Mouse (Mus musculus): ENCODE measurements at regions not wholly inside any gene's neighbourhood (a gene's known extent, or its start where the extent isn't known, plus 50 kb on each side); places are given as distances from the start of the nearest gene placed in this dataset.

DNA sequence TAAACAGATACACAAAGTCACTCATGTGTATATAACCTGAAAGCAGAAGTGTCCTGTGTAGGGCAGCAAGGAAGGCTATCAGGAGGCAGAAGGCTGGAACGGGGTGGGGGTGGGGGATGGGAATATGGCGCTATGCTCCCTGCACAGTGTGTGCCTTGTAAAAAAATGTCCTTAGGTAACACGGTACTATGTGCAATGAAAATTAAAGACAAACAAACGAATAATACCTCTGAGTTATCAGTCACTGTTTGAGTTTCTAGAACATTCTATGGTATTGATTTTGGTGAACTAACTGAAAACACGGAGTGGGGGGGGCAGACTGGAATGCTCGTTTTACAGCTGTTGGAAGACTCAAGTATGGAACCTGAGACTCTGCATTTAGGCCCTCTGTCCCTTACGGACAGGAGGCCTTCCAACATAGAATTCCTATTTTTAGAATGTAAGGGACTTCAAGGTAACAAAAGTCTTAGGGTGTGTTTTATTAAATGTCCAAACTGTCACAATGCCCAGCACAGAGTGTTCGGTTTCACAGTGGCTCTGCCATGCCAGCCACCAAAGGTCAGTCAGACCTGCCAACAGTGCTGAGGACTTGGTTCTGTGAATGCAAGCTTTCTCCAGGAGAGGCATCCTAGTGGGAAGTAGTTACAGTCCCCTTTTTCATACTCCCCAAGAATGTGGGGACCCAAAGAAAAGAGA, 240.6 kb downstream of the Ano6 start:
- WGBS, result 88% methylated on average over 8 of the region's 8 CpGs
- Histone ChIP-seq H3K27ac (ENCODE audit: control insufficient read depth, insufficient read depth, low read length) (no peak overlapping the region), H3K27me3 (ENCODE audit: control insufficient read depth, insufficient read depth, low read length) (no peaks in the 10 kb centered on the region), H3K36me3 (ENCODE audit: control insufficient read depth, insufficient read depth, low read length) (no peaks in the 10 kb centered on the region), H3K4me1 (replicated peaks; ENCODE audit: control insufficient read depth, insufficient read depth, low read length) (no peaks in the 10 kb centered on the region), H3K4me3 (ENCODE audit: control insufficient read depth, insufficient read depth, low read length) (no peak overlapping the region)
- TF ChIP-seq POLR2A (IDR thresholded peaks at IDR 0.05; ENCODE audit: control insufficient read depth, extremely low read depth, insufficient read depth, low read length, poor library complexity) (no peak), CTCF (IDR thresholded peaks at IDR 0.05; ENCODE audit: borderline replicate concordance, control insufficient read depth, extremely low read depth, insufficient read depth, low read length, poor library complexity) (no peak)
- no peak for DNase-seq

- no peak overlapping the region for H3K4me3 ChIP-seq (ENCODE audit: control insufficient read depth, insufficient read depth, low read length)
- H3K4me1 ChIP-seq (replicated peaks; ENCODE audit: control insufficient read depth, insufficient read depth, low read length), result no peaks in the 10 kb centered on the region
- H3K27me3 ChIP-seq (ENCODE audit: control insufficient read depth, insufficient read depth, low read length), result no peaks in the 10 kb centered on the region
- WGBS, result 69% methylated on average over 12 of the region's 12 CpGs
- H3K36me3 ChIP-seq (ENCODE audit: control insufficient read depth, insufficient read depth, low read length), result no peaks in the 10 kb centered on the region
- TF ChIP-seq CTCF (IDR thresholded peaks at IDR 0.05; ENCODE audit: borderline replicate concordance, control insufficient read depth, extremely low read depth, insufficient read depth, low read length, poor library complexity), result no peak
- no peak for TF ChIP-seq POLR2A (IDR thresholded peaks at IDR 0.05; ENCODE audit: control insufficient read depth, extremely low read depth, insufficient read depth, low read length, poor library complexity)
- H3K27ac ChIP-seq (ENCODE audit: control insufficient read depth, insufficient read depth, low read length), result no peak overlapping the region
- DNase-seq, result no peak
Observed at GRCm38 (mm10) chr15:96035273-96035672, 244.6 kb downstream of the Ano6 start.

- Histone ChIP-seq H3K27ac (ENCODE audit: control insufficient read depth, insufficient read depth, low read length) (no peak overlapping the region), H3K36me3 (ENCODE audit: control insufficient read depth, insufficient read depth, low read length) (no peaks in the 10 kb centered on the region), H3K4me1 (replicated peaks; ENCODE audit: control insufficient read depth, insufficient read depth, low read length) (no peaks in the 10 kb centered on the region), H3K4me3 (ENCODE audit: control insufficient read depth, insufficient read depth, low read length) (no peak overlapping the region), H3K27me3 (ENCODE audit: control insufficient read depth, insufficient read depth, low read length) (no peaks in the 10 kb centered on the region)
- DNase-seq, result no peak
- TF ChIP-seq CTCF (IDR thresholded peaks at IDR 0.05; ENCODE audit: borderline replicate concordance, control insufficient read depth, extremely low read depth, insufficient read depth, low read length, poor library complexity) (no peak), POLR2A (IDR thresholded peaks at IDR 0.05; ENCODE audit: control insufficient read depth, extremely low read depth, insufficient read depth, low read length, poor library complexity) (no peak)
- WGBS, result 71% methylated on average over 3 of the region's 3 CpGs
Observed at GRCm38 (mm10) chr15:96045561-96045960, 241.8 kb upstream of the Arid2 start.

DNA sequence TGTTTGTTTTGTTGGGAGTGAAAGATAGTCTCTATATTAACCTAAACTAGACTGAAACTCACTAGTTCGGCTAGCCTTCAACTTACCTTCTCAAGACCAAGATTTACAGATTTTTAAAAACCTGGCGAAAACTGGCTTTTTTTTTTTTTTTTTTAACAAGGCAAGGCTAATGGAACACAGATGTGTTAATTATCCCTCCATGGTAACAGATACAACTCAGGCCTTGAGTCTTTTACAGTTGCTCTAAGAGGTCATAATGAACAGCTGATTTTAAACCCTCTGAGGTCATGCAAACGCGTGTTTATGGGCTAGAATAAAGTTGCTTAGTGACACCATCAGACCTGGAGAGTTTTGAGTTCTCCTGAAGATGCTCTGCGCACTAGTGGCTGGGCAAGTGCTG, 240.7 kb upstream of the Arid2 start:
- no peaks in the 10 kb centered on the region for H3K36me3 ChIP-seq (ENCODE audit: control insufficient read depth, insufficient read depth, low read length)
- no peaks in the 10 kb centered on the region for H3K4me1 ChIP-seq (replicated peaks; ENCODE audit: control insufficient read depth, insufficient read depth, low read length)
- no peak overlapping the region for H3K4me3 ChIP-seq (ENCODE audit: control insufficient read depth, insufficient read depth, low read length)
- no peaks in the 10 kb centered on the region for H3K27me3 ChIP-seq (ENCODE audit: control insufficient read depth, insufficient read depth, low read length)
- no peak overlapping the region for H3K27ac ChIP-seq (ENCODE audit: control insufficient read depth, insufficient read depth, low read length)
- 96% methylated on average over 5 of the region's 5 CpGs for WGBS
- no peak for TF ChIP-seq CTCF (IDR thresholded peaks at IDR 0.05; ENCODE audit: borderline replicate concordance, control insufficient read depth, extremely low read depth, insufficient read depth, low read length, poor library complexity)
- no peak for TF ChIP-seq POLR2A (IDR thresholded peaks at IDR 0.05; ENCODE audit: control insufficient read depth, extremely low read depth, insufficient read depth, low read length, poor library complexity)
- no peak for DNase-seq

DNA sequence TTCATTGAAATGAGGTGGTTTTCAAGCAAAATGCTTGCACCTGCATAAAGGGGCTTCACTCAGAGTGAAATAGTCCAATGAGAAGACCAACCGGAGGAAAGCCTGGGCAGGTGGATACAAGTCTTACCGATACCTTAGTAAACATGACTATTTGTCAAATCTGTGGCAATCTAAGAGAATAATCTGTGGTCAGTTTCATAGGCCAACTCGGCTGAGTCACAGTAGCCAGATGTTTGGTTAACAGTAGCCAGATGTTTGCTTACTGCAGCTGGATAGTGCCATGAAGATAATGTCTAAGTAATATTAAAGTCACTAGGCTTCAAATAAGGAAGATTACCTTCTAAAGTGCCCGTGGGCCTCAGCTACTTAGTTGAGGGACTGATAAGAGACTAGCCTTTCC, 236.9 kb upstream of the Arid2 start:
- no peak overlapping the region for H3K4me3 ChIP-seq (ENCODE audit: control insufficient read depth, insufficient read depth, low read length)
- no peak overlapping the region for H3K27ac ChIP-seq (ENCODE audit: control insufficient read depth, insufficient read depth, low read length)
- WGBS, result 87% methylated on average over 4 of the region's 4 CpGs
- H3K36me3 ChIP-seq (ENCODE audit: control insufficient read depth, insufficient read depth, low read length), result no peaks in the 10 kb centered on the region
- H3K27me3 ChIP-seq (ENCODE audit: control insufficient read depth, insufficient read depth, low read length), result no peaks in the 10 kb centered on the region
- DNase-seq, result no peak
- no peaks in the 10 kb centered on the region for H3K4me1 ChIP-seq (replicated peaks; ENCODE audit: control insufficient read depth, insufficient read depth, low read length)
- no peak for TF ChIP-seq CTCF (IDR thresholded peaks at IDR 0.05; ENCODE audit: borderline replicate concordance, control insufficient read depth, extremely low read depth, insufficient read depth, low read length, poor library complexity)
- TF ChIP-seq POLR2A (IDR thresholded peaks at IDR 0.05; ENCODE audit: control insufficient read depth, extremely low read depth, insufficient read depth, low read length, poor library complexity), result no peak

GRCm38 (mm10) chr15:96052586-96052985, 234.7 kb upstream of the Arid2 start:
- Histone ChIP-seq H3K27me3 (ENCODE audit: control insufficient read depth, insufficient read depth, low read length) (no peaks in the 10 kb centered on the region), H3K27ac (ENCODE audit: control insufficient read depth, insufficient read depth, low read length) (no peak overlapping the region), H3K36me3 (ENCODE audit: control insufficient read depth, insufficient read depth, low read length) (no peaks in the 10 kb centered on the region), H3K4me3 (ENCODE audit: control insufficient read depth, insufficient read depth, low read length) (no peak overlapping the region), H3K4me1 (replicated peaks; ENCODE audit: control insufficient read depth, insufficient read depth, low read length) (no peaks in the 10 kb centered on the region)
- TF ChIP-seq POLR2A (IDR thresholded peaks at IDR 0.05; ENCODE audit: control insufficient read depth, extremely low read depth, insufficient read depth, low read length, poor library complexity), result no peak
- TF ChIP-seq CTCF (IDR thresholded peaks at IDR 0.05; ENCODE audit: borderline replicate concordance, control insufficient read depth, extremely low read depth, insufficient read depth, low read length, poor library complexity), result no peak
- WGBS, result 94% methylated on average over 5 of the region's 5 CpGs
- no peak for DNase-seq

DNA sequence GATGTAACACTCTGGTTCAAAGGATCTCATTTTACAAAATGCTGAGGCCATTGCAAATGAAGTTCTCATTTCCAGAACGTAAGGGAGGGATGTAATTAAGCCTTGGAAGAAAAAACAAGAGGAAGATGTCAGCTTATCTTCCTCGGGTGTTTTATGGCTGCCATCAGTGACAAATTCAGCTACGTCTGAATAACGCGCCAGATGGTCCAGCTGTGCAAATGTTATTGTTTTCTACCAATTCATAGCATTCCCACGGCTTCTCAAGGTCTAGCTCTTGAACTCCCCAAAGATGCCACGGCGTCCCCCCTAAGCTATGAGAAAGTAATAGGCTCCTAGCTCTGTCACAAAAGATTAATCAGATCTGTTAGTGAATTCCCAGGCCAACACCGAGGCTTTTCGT, 232.0 kb upstream of the Arid2 start:
- DNase-seq, result no peak
- H3K27ac ChIP-seq (ENCODE audit: control insufficient read depth, insufficient read depth, low read length), result no peak overlapping the region
- H3K27me3 ChIP-seq (ENCODE audit: control insufficient read depth, insufficient read depth, low read length), result no peaks in the 10 kb centered on the region
- TF ChIP-seq POLR2A (IDR thresholded peaks at IDR 0.05; ENCODE audit: control insufficient read depth, extremely low read depth, insufficient read depth, low read length, poor library complexity), result no peak
- WGBS, result 81% methylated on average over 10 of the region's 10 CpGs
- H3K4me1 ChIP-seq (replicated peaks; ENCODE audit: control insufficient read depth, insufficient read depth, low read length), result no peaks in the 10 kb centered on the region
- H3K4me3 ChIP-seq (ENCODE audit: control insufficient read depth, insufficient read depth, low read length), result no peak overlapping the region
- H3K36me3 ChIP-seq (ENCODE audit: control insufficient read depth, insufficient read depth, low read length), result no peaks in the 10 kb centered on the region
